Mouse (Mus musculus): ENCODE measurements around the gene Gm47791. TPM values are rescaled to one million over a fixed set of nuclear protein-coding genes. Genes with fewer than 3 reads are reported as not detected.

Gm47791 gene
- polyA plus RNA-seq (2015; fragmentation: Nextera tagmentation; extraction: Ambion mirVana), result not detected in 2 replicates

DNA sequence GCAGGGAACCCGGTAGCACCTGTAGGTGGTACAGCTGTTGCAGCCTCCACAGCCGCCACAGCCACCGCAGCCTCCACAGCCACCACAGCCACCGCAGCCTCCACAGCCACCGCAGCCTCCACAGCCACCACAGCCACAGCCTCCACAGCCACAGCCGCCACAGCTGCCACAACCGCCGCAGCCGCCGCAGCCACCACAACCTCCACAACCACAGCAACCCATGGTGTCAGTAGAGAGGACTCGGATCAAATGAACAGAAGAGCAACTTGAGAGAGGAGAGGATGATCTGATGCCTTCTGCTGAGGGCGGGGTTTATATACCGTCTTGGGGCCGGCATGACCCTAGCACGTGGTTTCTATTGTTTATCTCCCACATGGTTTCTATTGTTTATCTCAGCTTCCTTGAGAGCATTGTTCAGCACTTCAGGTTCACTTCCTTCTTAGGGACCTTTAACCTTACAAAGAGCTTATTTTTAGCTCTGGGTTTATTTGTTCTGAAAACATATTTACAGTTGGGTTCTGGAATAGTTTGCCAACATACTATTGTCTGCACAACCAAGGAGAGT is at the start of gene Gm47791:
Gene Gm47791, minus strand, starts transcription at position 222 of the 565 bp plus-strand sequence.
- H3K9ac ChIP-seq, result no peak within 1 kb of the TSS
- 81% methylated on average over 15 of the region's 15 CpGs for WGBS
- no peak within 1 kb of the TSS for H3K4me3 ChIP-seq (replicated peaks)
- H3K9me3 ChIP-seq, result no peaks in the 10 kb centered on the region
- H3K27me3 ChIP-seq (replicated peaks), result no peaks in the 10 kb centered on the region
- ATAC-seq, result no peak
- H3K36me3 ChIP-seq, result no peaks in the 10 kb centered on the region
- no peak within 1 kb of the TSS for H3K4me2 ChIP-seq (replicated peaks)
- H3K27ac ChIP-seq, result no peak within 1 kb of the TSS
- no peaks in the 10 kb centered on the region for H3K4me1 ChIP-seq (replicated peaks)

DNA sequence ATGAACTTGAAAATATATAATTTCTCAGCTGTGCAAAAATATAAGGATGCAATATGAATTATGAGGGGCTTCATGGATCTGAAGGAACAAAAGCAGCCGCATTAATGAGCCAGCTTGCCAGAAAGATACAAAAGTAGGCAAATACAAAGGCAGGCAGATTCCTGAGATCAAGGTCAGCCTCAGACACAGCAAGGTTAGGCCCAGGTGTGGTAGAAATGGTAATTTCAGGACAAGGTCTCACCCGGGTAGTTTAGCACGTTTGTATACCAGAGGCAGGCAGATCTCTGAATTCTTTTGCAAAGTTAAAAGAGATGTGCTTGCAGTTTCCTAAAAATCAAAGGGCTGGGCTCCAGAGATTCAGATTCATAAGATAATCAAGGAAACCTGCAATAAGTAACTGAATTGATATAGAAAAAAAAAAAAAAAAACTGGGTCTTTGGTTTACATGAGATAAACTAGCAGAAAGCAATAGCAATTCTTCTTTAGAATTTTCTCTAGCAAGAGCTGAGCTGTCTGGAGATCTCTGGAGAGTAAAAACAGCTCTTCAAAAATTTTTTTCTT is 49.7 kb upstream of the Gm47791 start:
- no peak for ATAC-seq
- no peaks in the 10 kb centered on the region for H3K9me3 ChIP-seq
- H3K4me3 ChIP-seq (replicated peaks), result no peak overlapping the region
- H3K27me3 ChIP-seq (replicated peaks), result no peaks in the 10 kb centered on the region
- peaks cover 7% of the 10 kb centered on the region; the same call in 1 of the 2 replicates for H3K4me1 ChIP-seq (replicated peaks)
- H3K27ac ChIP-seq, result no peak overlapping the region
- H3K9ac ChIP-seq, result no peak overlapping the region
- H3K4me2 ChIP-seq (replicated peaks), result no peak overlapping the region; the same call in 1 of the 2 replicates
- 65% methylated on average over 3 of the region's 3 CpGs for WGBS
- H3K36me3 ChIP-seq, result no peaks in the 10 kb centered on the region

DNA sequence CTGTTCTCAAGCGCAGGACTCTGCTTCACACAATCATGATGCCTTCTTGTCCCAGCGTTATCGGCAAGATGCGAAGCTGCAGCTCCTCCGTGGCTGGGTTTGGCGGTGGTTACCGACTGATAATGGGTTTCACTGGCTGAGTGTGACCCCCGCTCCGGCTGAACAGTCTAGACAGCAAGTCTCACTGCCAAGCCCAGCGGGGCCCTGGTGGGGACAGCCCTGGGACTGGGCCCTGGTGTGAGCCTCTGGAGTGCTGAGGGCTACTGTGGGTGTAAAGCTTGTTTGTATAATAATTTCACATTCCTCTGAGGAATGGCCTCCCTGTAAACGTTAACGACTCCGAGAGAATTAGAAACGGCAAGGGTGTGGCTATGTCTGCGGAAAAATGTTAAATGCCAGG is 49.1 kb upstream of the Gm47791 start:
- peak overlapping the region; percentile 46 for H3K4me2 ChIP-seq (replicated peaks)

DNA sequence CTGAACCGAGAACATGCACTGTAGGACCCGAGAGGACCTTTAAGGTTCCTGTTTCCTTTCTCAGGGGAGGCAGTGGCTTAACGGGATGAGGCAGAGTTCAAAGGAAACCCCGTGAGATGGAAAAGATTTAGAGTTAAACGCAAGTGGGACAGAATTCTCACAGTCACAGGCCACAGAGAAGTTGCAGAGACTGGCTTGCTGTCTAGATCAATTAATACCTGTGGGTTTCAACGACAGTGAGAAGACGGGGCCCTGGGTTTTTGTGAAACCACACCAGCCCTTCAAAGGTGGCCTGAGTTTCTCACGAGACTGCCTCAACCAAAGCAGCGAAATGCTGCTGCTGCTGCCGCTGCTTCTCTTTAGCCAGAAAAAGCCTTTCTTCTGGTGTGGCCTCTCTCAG is 48.3 kb upstream of the Gm47791 start:
- H3K9ac ChIP-seq, result no peak overlapping the region
- no peak for ATAC-seq
- H3K4me3 ChIP-seq (replicated peaks), result no peak overlapping the region
- H3K4me1 ChIP-seq (replicated peaks), result peaks cover 7% of the 10 kb centered on the region; the same call in 1 of the 2 replicates
- H3K27ac ChIP-seq, result no peak overlapping the region
- no peaks in the 10 kb centered on the region for H3K36me3 ChIP-seq
- no peak overlapping the region for H3K4me2 ChIP-seq (replicated peaks)
- WGBS, result 61% methylated on average over 10 of the region's 10 CpGs
- H3K9me3 ChIP-seq, result no peaks in the 10 kb centered on the region
- H3K27me3 ChIP-seq (replicated peaks), result no peaks in the 10 kb centered on the region

More for the DNA sequence above, 49.1 kb upstream of the Gm47791 start:
- Histone ChIP-seq H3K4me3 (replicated peaks) (no peak overlapping the region), H3K27ac (peak overlapping the region; percentile 62), H3K4me1 (replicated peaks) (peaks cover 7% of the 10 kb centered on the region; the same call in 1 of the 2 replicates), H3K9me3 (no peaks in the 10 kb centered on the region), H3K27me3 (replicated peaks) (no peaks in the 10 kb centered on the region), H3K9ac (no peak overlapping the region), H3K36me3 (no peaks in the 10 kb centered on the region)
- 39% methylated on average over 15 of the region's 15 CpGs for WGBS
- peak; percentile 43 for ATAC-seq

DNA sequence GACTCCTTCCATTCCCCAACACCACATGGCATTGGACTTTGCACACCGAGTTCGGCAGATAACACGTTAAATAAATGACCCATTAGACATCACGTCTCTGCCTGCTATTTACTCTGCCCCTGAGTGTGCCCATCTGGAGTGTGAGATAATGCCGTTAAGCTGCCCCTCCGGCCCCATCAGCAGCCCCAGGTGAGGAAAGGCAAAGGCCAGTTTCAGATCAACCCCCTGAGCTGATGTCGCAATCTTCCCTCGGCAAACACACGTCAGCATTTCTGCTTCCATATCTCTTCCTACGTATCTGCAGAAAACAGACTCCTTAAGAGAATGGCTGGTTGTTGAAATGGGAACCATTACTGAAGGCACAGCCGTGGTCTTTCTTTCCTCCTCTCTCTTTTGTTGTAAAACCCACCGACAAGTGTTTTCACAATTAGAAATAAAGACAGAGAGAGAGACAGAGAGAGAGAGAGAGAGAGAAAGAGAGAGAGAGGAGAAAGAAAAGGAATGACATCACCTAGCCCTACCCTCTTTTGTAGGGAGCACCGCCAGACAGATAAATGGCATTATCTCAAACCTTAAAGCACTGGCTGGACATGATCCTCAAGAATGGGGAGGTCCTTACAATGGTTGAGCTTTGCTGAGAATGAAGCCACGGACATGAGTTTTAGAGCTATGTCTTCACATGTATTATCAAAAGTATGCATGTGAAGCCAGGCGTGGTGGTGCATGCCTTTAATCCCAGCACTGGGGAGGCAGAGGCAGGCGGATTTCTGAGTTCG is 45.1 kb upstream of the Gm47791 start:
- ATAC-seq, result peak; percentile 97
- Histone ChIP-seq H3K27me3 (replicated peaks) (no peaks in the 10 kb centered on the region), H3K4me3 (replicated peaks) (no peak overlapping the region), H3K4me1 (replicated peaks) (peaks cover 7% of the 10 kb centered on the region; the same call in 1 of the 2 replicates), H3K4me2 (replicated peaks) (peak overlapping the region; percentile 6; the same call in 1 of the 2 replicates), H3K36me3 (no peaks in the 10 kb centered on the region), H3K9ac (no peak overlapping the region), H3K27ac (peak overlapping the region; percentile 79), H3K9me3 (no peaks in the 10 kb centered on the region)
- 49% methylated on average over 17 of the region's 17 CpGs for WGBS

DNA sequence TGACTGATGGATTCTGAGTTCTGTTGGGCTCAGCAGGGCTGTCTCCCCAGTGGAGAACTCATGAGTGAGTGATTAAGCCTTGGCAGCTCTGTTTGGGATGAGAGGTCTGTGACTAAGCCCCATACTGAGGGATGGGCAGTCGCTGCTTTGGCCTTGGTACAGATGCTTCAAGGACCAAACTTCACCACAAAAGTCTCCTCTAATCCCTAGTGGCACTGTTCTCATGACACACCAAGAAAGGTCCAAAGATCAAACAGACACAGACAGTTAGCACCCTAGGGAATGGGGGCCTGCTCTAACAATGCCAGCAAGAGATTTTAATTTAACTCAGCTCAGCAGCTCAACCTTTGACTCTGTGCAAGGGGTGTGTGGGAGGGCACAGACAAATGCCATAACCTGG is 40.7 kb upstream of the Gm47791 start:
- H3K4me3 ChIP-seq (replicated peaks), result no peak overlapping the region
- 0 out of 2 replicates have a peak overlapping the region, but pooled peaks have one; percentile 7 for H3K27ac ChIP-seq
- 58% methylated on average over 1 of the region's 1 CpGs for WGBS
- no peak overlapping the region for H3K9ac ChIP-seq
- no peak overlapping the region for H3K4me2 ChIP-seq (replicated peaks)
- ATAC-seq, result 0 out of 2 replicates have a peak, but pooled peaks have one; percentile 6
- no peaks in the 10 kb centered on the region for H3K9me3 ChIP-seq
- H3K27me3 ChIP-seq (replicated peaks), result no peaks in the 10 kb centered on the region
- no peaks in the 10 kb centered on the region for H3K36me3 ChIP-seq
- no peaks in the 10 kb centered on the region for H3K4me1 ChIP-seq (replicated peaks)

DNA sequence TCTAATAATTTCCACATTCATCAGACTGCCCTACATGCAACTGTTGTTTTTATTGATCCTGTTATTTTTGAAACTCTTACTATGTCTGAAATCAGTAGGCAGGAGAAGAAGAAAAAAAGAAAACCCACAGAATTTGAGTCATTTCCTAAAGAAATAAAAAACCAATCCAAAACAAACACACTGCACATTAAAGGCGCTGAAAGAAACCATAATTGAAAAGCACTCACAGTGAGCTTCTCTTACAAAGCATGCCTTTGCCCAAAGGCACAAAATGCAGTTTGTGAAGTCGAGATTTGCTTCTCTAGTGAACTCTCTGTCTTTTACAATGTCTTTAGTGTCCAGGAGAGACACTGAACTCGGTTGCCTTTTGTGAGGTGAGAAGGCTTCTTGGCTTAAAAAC is 37.5 kb upstream of the Gm47791 start:
- ATAC-seq, result no peak

DNA sequence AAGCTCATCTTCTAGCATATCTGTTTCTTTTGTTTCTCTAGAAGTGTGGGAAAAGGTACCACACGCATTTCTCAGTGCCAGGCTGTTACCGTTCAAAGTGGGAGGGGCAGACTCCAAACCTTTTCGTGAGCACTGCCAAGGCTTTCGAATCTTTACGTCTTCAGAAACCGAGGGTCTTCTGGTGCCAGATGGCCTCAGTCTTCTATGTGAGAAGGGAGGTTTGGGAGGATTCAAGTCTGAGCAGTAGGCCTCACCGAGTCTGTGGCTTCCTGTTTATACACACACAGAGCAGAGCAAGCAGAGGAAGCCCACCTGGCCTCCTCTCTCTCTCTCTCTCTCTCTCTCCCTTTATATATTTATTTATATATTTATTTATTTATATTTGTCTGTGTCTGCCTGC is 36.2 kb upstream of the Gm47791 start:
- Histone ChIP-seq H3K9ac (no peak overlapping the region), H3K27ac (no peak overlapping the region), H3K4me3 (replicated peaks) (no peak overlapping the region), H3K27me3 (replicated peaks) (no peaks in the 10 kb centered on the region), H3K4me1 (replicated peaks) (no peaks in the 10 kb centered on the region), H3K4me2 (replicated peaks) (no peak overlapping the region), H3K9me3 (no peaks in the 10 kb centered on the region), H3K36me3 (no peaks in the 10 kb centered on the region)
- no peak for ATAC-seq
- 72% methylated on average over 7 of the region's 7 CpGs for WGBS

More for the DNA sequence above, 37.5 kb upstream of the Gm47791 start:
- 66% methylated on average over 3 of the region's 3 CpGs for WGBS
- H3K9me3 ChIP-seq, result no peaks in the 10 kb centered on the region
- no peak overlapping the region for H3K4me2 ChIP-seq (replicated peaks)
- H3K9ac ChIP-seq, result no peak overlapping the region
- no peak overlapping the region for H3K27ac ChIP-seq
- no peaks in the 10 kb centered on the region for H3K36me3 ChIP-seq
- H3K4me1 ChIP-seq (replicated peaks), result no peaks in the 10 kb centered on the region
- H3K27me3 ChIP-seq (replicated peaks), result no peaks in the 10 kb centered on the region
- H3K4me3 ChIP-seq (replicated peaks), result no peak overlapping the region

DNA sequence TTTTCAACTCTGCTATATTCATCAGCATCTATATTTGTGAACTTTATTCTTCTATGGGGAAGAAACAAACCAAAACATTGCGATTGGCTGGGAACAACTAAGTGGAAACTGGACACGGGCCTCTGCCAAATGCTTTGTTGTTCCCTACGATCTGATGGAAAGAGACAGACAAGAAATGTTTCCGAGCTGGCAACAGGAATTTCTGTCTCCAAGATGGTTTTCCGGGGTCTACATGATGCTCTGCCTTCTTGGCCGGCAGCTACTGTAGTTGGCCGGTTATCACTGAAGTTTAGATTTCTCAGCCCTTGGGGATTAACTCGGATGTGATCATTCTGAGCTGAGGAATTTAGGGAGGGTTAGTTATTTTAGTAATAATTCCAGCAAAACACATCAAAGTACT is 35.3 kb upstream of the Gm47791 start:
- Histone ChIP-seq H3K9ac (no peak overlapping the region), H3K9me3 (no peaks in the 10 kb centered on the region), H3K4me2 (replicated peaks) (no peak overlapping the region), H3K4me3 (replicated peaks) (no peak overlapping the region), H3K27ac (no peak overlapping the region), H3K27me3 (replicated peaks) (no peaks in the 10 kb centered on the region), H3K36me3 (no peaks in the 10 kb centered on the region), H3K4me1 (replicated peaks) (no peaks in the 10 kb centered on the region)
- 73% methylated on average over 8 of the region's 8 CpGs for WGBS
- ATAC-seq, result no peak

DNA sequence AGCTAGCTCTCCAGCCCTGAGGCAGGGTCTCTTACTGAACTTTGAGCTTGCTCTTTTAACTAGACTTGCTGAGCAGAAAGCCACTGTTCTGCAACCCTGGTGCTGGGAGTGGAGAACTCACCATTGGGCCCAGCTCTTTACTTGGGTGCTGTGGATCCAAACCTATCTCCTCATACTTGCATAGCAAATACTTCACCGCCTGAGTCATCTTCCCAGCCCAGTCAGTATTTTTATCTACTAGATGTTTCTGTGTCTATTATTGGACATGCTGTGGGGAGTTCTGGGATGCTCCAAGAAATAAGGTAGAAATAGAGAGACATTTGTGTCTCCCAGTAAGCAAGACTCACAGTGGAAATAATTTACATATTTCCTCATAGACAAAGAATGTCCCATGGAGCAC is 33.0 kb upstream of the Gm47791 start:
- Histone ChIP-seq H3K4me1 (replicated peaks) (no peaks in the 10 kb centered on the region), H3K9ac (no peak overlapping the region), H3K9me3 (no peaks in the 10 kb centered on the region), H3K4me3 (replicated peaks) (no peak overlapping the region), H3K27ac (no peak overlapping the region), H3K4me2 (replicated peaks) (no peak overlapping the region), H3K36me3 (no peaks in the 10 kb centered on the region), H3K27me3 (replicated peaks) (no peaks in the 10 kb centered on the region)
- 96% methylated on average over 1 of the region's 1 CpGs for WGBS
- no peak for ATAC-seq

DNA sequence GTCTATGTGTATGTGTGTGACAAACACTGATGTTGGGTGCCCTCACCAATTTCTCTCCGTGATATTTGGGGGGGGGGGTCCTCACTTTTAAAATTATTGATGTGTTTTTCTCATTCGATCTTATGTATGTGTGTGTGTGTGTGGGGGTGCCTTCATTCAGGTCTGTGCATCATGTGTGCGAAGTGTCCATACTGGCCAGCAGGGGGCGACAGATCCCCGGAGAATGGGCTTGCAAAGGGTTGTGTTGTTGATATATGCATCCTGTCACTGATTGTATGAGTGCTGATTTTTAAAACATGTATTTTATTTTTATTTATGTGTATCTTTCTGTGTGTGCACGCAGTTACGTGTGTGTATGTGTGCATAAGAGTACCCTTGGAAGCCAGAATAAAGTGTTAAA is 32.6 kb upstream of the Gm47791 start:
- Histone ChIP-seq H3K9ac (no peak overlapping the region), H3K9me3 (no peaks in the 10 kb centered on the region), H3K27ac (no peak overlapping the region), H3K27me3 (replicated peaks) (no peaks in the 10 kb centered on the region), H3K4me3 (replicated peaks) (no peak overlapping the region), H3K4me1 (replicated peaks) (no peaks in the 10 kb centered on the region), H3K4me2 (replicated peaks) (no peak overlapping the region), H3K36me3 (no peaks in the 10 kb centered on the region)
- ATAC-seq, result peak; percentile 37; the same call in 1 of the 2 replicates
- WGBS, result 74% methylated on average over 7 of the region's 7 CpGs

DNA sequence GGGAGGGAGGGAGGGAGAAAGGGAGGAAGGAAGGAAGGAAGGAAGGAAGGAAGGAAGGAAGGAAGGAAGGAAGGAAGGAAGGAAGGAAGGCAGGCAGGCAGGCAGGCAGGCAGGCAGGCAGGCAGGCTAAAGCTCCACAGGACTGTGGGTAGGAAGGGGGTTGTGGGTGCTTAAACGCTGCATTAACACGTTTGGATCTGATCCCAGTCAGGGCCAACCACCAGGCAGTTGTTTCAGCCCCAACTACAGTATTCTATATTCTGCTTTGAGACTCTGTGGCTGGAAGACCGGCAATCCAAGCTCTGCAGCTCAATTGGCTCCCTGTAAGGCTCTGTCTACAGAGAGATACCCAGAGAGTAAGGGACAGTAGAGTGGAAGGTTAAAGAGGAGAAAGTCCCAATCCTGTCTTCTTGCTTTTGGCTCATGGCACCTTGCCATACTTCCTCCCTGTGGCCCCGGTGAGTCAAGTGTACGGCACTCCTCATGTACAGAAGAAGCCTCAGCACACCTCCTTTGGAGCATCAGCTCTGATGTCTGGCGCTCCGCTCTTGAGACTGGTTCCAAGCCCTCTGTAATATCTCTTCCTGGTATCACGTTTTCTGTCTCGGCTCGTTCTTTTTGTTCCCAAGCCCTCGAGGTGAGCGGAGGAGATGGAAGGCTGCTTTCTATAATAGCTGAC is 30.2 kb upstream of the Gm47791 start:
- H3K27me3 ChIP-seq (replicated peaks), result no peaks in the 10 kb centered on the region
- H3K27ac ChIP-seq, result no peak overlapping the region
- no peaks in the 10 kb centered on the region for H3K9me3 ChIP-seq
- ATAC-seq, result no peak
- 84% methylated on average over 12 of the region's 12 CpGs for WGBS
- H3K4me3 ChIP-seq (replicated peaks), result no peak overlapping the region
- H3K9ac ChIP-seq, result no peak overlapping the region
- no peaks in the 10 kb centered on the region for H3K4me1 ChIP-seq (replicated peaks)
- no peaks in the 10 kb centered on the region for H3K36me3 ChIP-seq
- H3K4me2 ChIP-seq (replicated peaks), result no peak overlapping the region
